Mouse (Mus musculus) brain, embryonic 14.5 days (tissue): ENCODE measurements at regions not wholly inside any gene's neighbourhood (a gene's known extent, or its start where the extent isn't known, plus 50 kb on each side); places are given as distances from the start of the nearest gene placed in this dataset.
A peak's percentile ranks its signal among the peaks of the same experiment; 100 is the strongest.

Experiments used
- DNase-seq: peaks from one replicate; pipeline ENCODE4 v3.0.0-alpha.2; 2011; ENCODE audit warnings: low read depth
- CTCF ChIP-seq: fragments of 200-500 bp; IDR thresholded peaks from 2 replicates; pipeline ENCODE4 v1.5.1; 2012; ENCODE audit warnings: inconsistent platforms, mild to moderate bottlenecking, moderate library complexity, borderline replicate concordance; ENCODE audit not compliant: insufficient read depth, insufficient read length; ENCODE audit errors: extremely low read depth
- POLR2A ChIP-seq: fragments of 200-500 bp; IDR thresholded peaks from 2 replicates; pipeline ENCODE4 v1.6.1; 2012; ENCODE audit warnings: mild to moderate bottlenecking, inconsistent platforms, borderline replicate concordance; ENCODE audit not compliant: poor library complexity, insufficient read depth, insufficient read length, severe bottlenecking; ENCODE audit errors: extremely low read depth

GRCm38 (mm10) chr2:136449265-136449664 is 52.4 kb upstream of the Ankef1 start:
- peak; percentile 43; the same call in 1 of the 2 replicates for TF ChIP-seq CTCF
- TF ChIP-seq POLR2A, result no peak
- DNase-seq, result peak; percentile 79
